Mouse (Mus musculus): Measurements from ENCODE around the gene Atg5.

DNA sequence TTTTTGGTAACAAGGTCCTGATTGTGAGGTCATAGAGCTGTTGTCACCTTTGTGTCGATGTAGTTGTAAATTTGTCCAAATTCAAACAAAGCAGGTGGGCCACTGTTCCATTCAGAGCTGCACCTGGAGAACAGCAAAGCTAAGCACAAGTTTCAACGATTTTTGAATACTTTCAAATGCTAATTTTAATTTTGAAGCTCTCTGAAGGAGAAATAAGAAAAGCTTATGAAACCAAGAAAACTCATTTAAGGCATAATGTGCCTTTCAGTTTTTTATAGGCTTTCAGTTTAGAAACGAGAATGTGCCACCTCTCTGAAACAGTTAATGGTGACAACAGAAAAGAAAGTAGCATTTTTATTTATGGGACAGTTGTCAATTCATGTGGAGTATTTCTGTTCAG, 36.7 kb downstream of the Atg5 start:
- TF ChIP-seq MYOD1 (IDR thresholded peaks at IDR 0.05; ENCODE audit: control insufficient read depth in 1 of 3, insufficient read length in 2 of 3, low read depth in 2 of 3) = no peak
- TF ChIP-seq POLR2A (IDR thresholded peaks at IDR 0.05; ENCODE audit: insufficient read length, low read depth) = no peak
- TF ChIP-seq MAX (IDR thresholded peaks at IDR 0.05; ENCODE audit: low read depth) = no peak
- no peak for TF ChIP-seq TCF12 (IDR thresholded peaks at IDR 0.05; ENCODE audit: insufficient read depth, poor library complexity, severe bottlenecking)
- no peak for TF ChIP-seq USF1 (IDR thresholded peaks at IDR 0.05; ENCODE audit: low read depth)
- TF ChIP-seq POLR2AphosphoS2 (IDR thresholded peaks at IDR 0.05; ENCODE audit: insufficient read length, low read depth) = no peak
- TF ChIP-seq TCF3 (IDR thresholded peaks at IDR 0.05; ENCODE audit: insufficient read length, low read depth) = no peak
- TF ChIP-seq SRF (IDR thresholded peaks at IDR 0.05; ENCODE audit: control insufficient read depth, insufficient read length, low read depth) = no peak
- TF ChIP-seq CEBPB (IDR thresholded peaks at IDR 0.05; ENCODE audit: insufficient read depth, poor library complexity, severe bottlenecking) = no peak
- no peak for TF ChIP-seq E2F4 (IDR thresholded peaks at IDR 0.05; ENCODE audit: insufficient read depth)
- no peak for TF ChIP-seq MYOG (IDR thresholded peaks at IDR 0.05; ENCODE audit: control insufficient read depth in 1 of 3, insufficient read depth in 1 of 3, insufficient read length in 2 of 3, low read depth in 2 of 3)
- TF ChIP-seq REST (IDR thresholded peaks at IDR 0.05; ENCODE audit: insufficient read depth, insufficient read length) = no peak

Measured in myocyte (in vitro differentiated cells).